Mouse (Mus musculus): Measurements from ENCODE around the gene Plek2. TPM values are rescaled to one million over a fixed set of nuclear protein-coding genes. Genes with fewer than 3 reads are reported as not detected.

Plek2 gene
- total RNA-seq, 2 experiments from 2014 or later, result not detected

Other genes starting within 250 kb of the Plek2 start
- gene Fam71d, start 215.4 kb downstream of the Plek2 start, total RNA-seq (2015), result not detected in 2 replicates
- not detected in 2 replicates for gene Fam71d, start 215.4 kb downstream of the Plek2 start, total RNA-seq (2017)
- gene Mpp5, start 158.1 kb downstream of the Plek2 start, total RNA-seq (2015), result 5.1 and 10.1 TPM in 2 replicates
- gene Mpp5, start 158.1 kb downstream of the Plek2 start, total RNA-seq (2017), result 23.9 and 27.7 TPM in 2 replicates
- 114 and 122 TPM in 2 replicates for gene Atp6v1d, start 45.3 kb downstream of the Plek2 start, total RNA-seq (2015)
- 50.5 and 55.4 TPM in 2 replicates for gene Atp6v1d, start 45.3 kb downstream of the Plek2 start, total RNA-seq (2017)
- gene Eif2s1, start 45.1 kb downstream of the Plek2 start, total RNA-seq (2015), result 63.9 and 90.0 TPM in 2 replicates
- gene Eif2s1, start 45.1 kb downstream of the Plek2 start, total RNA-seq (2017), result 49.9 and 52.5 TPM in 2 replicates
- gene Tmem229b, start 100.7 kb upstream of the Plek2 start, total RNA-seq (2015), result 49.1 and 55.5 TPM in 2 replicates
- gene Tmem229b, start 100.7 kb upstream of the Plek2 start, total RNA-seq (2017), result 67.2 and 70.6 TPM in 2 replicates
- gene Plekhh1, start 122.2 kb upstream of the Plek2 start, total RNA-seq (2015), result 0.76 and 0.96 TPM in 2 replicates
- gene Plekhh1, start 122.2 kb upstream of the Plek2 start, total RNA-seq (2017), result 0.37 and 0.98 TPM in 2 replicates
- gene Pigh, start 182.7 kb upstream of the Plek2 start, total RNA-seq (2015), result 17.5 and 18.2 TPM in 2 replicates
- gene Pigh, start 182.7 kb upstream of the Plek2 start, total RNA-seq (2017), result 17.0 and 18.5 TPM in 2 replicates
- gene Arg2, start 223.8 kb upstream of the Plek2 start, total RNA-seq (2015), result 11.9 and 15.8 TPM in 2 replicates
- 5.3 and 6.8 TPM in 2 replicates for gene Arg2, start 223.8 kb upstream of the Plek2 start, total RNA-seq (2017)

All from megakaryocyte, adult 5-6 weeks (primary cell).